Mouse (Mus musculus) cerebellum, adult 2 months (tissue): ENCODE results near the gene Slamf9. TPM values are rescaled to one million over a fixed set of nuclear protein-coding genes. Genes with fewer than 3 reads are reported as not detected.
A peak's percentile ranks its signal among the peaks of the same experiment; 100 is the strongest.

ENCODE experiments used
- DNase-seq, 2 experiments: peaks; one replicate each; pipeline ENCODE4 v3.0.0; 2021
- H3K27ac ChIP-seq: fragments of 200-500 bp; 2 replicates; pipeline ENCODE4 v1.5.1; 2012; ENCODE audit warnings: low read length, control low read depth, inconsistent platforms; ENCODE audit not compliant: insufficient read depth
- H3K27me3 ChIP-seq: fragments of 200-500 bp; 2 replicates; pipeline ENCODE4 v1.6.1; 2012; ENCODE audit warnings: inconsistent platforms, mild to moderate bottlenecking, low read length, moderate library complexity; ENCODE audit not compliant: control insufficient read depth, insufficient read depth
- H3K4me1 ChIP-seq: fragments of 200-500 bp; 2 replicates; pipeline ENCODE4 v1.6.1; 2011; ENCODE audit warnings: low read length; ENCODE audit not compliant: control insufficient read depth, insufficient read depth
- H3K4me3 ChIP-seq: fragments of 200-500 bp; replicated peaks from 2 replicates; pipeline ENCODE3; 2011; ENCODE audit warnings: mild to moderate bottlenecking, low read depth, low read length, control low read depth; ENCODE audit not compliant: insufficient read depth
- CTCF ChIP-seq: fragments of 200-500 bp; IDR thresholded peaks from 2 replicates; pipeline ENCODE4 v1.5.1; 2011; ENCODE audit warnings: low read depth, mild to moderate bottlenecking, control low read depth, low read length, moderate library complexity, borderline replicate concordance; ENCODE audit not compliant: insufficient read depth
- POLR2A ChIP-seq: fragments of 200-500 bp; IDR thresholded peaks from 2 replicates; pipeline ENCODE4 v1.6.1; 2011; ENCODE audit warnings: low read length, control low read depth, borderline replicate concordance; ENCODE audit not compliant: insufficient read depth
- WGBS: fragments of 180-500 bp; shearing (Covaris S2); methylation state at CpG from one replicate; pipeline ENCODE4 v1.1.7; 2018; 5-methylcytosine and 5-hydroxymethylcytosine counted together
- polyA plus RNA-seq: library from polyadenylated mRNA; depleted of rRNA; stranded (reverse); fragments of >200 nt; gene quantifications from 2 replicates; pipeline ENCODE4 v1.2.3, GENCODE M21; 2012; rRNA removed

Slamf9 gene
- polyA plus RNA-seq, 1 experiment, result 0.87 TPM

- no peak for TF ChIP-seq POLR2A
- no peak for TF ChIP-seq CTCF
- 6% methylated on average over 28 of the region's 28 CpGs for WGBS
- Histone ChIP-seq H3K27me3 (peaks cover 2% of the 10 kb centered on the region; the same call in 1 of the 2 replicates), H3K4me1 (no peaks in the 10 kb centered on the region), H3K27ac (no peak within 1 kb of the TSS), H3K4me3 (peak within 1 kb of the TSS; percentile 18)
- peak in 1 of 2 experiments; percentile 30 for DNase-seq
These were observed 45.6 kb downstream of the Slamf9 start, which contains the start of gene Cfap45 for GRCm38 (mm10) chr1:172520576-172521440. Cfap45 (plus strand) TSS chr1:172520801.

- Histone ChIP-seq H3K4me1 (no peaks in the 10 kb centered on the region), H3K27me3 (peaks cover 2% of the 10 kb centered on the region; the same call in 1 of the 2 replicates), H3K27ac (no peak overlapping the region), H3K4me3 (no peak overlapping the region)
- TF ChIP-seq POLR2A (no peak), CTCF (no peak)
- WGBS, result 79% methylated on average over 7 of the region's 7 CpGs
- no peak for DNase-seq
These were observed 47.4 kb downstream of the Slamf9 start for GRCm38 (mm10) chr1:172522524-172522923.

- Histone ChIP-seq H3K4me3 (no peak overlapping the region), H3K4me1 (no peaks in the 10 kb centered on the region), H3K27me3 (peaks cover 2% of the 10 kb centered on the region; the same call in 1 of the 2 replicates), H3K27ac (no peak overlapping the region)
- DNase-seq, result no peak
- WGBS, result 41% methylated on average over 12 of the region's 12 CpGs
- no peak for TF ChIP-seq CTCF
- TF ChIP-seq POLR2A, result no peak
These were observed 48.5 kb downstream of the Slamf9 start for GRCm38 (mm10) chr1:172523699-172524101.

- 41% methylated on average over 15 of the region's 15 CpGs for WGBS
- Histone ChIP-seq H3K27me3 (peaks cover 2% of the 10 kb centered on the region; the same call in 1 of the 2 replicates), H3K27ac (no peak overlapping the region), H3K4me3 (no peak overlapping the region), H3K4me1 (no peaks in the 10 kb centered on the region)
- DNase-seq, result no peak
- TF ChIP-seq CTCF (no peak), POLR2A (no peak)
These were observed 50.0 kb downstream of the Slamf9 start for GRCm38 (mm10) chr1:172525027-172525764.

- H3K4me3 ChIP-seq, result no peak overlapping the region
- H3K27ac ChIP-seq, result no peak overlapping the region
- no peaks in the 10 kb centered on the region for H3K27me3 ChIP-seq
- TF ChIP-seq CTCF, result no peak
- TF ChIP-seq POLR2A, result no peak
- no peak for DNase-seq
- no peaks in the 10 kb centered on the region for H3K4me1 ChIP-seq
- WGBS, result 65% methylated on average over 7 of the region's 7 CpGs
These were observed 50.8 kb downstream of the Slamf9 start for GRCm38 (mm10) chr1:172525971-172526370.

- H3K4me1 ChIP-seq, result no peaks in the 10 kb centered on the region
- no peaks in the 10 kb centered on the region for H3K27me3 ChIP-seq
- H3K27ac ChIP-seq, result no peak overlapping the region
- H3K4me3 ChIP-seq, result no peak overlapping the region
- TF ChIP-seq POLR2A (no peak), CTCF (no peak)
- WGBS, result 57% methylated on average over 23 of the region's 23 CpGs
- no peak for DNase-seq
These were observed 51.4 kb downstream of the Slamf9 start for GRCm38 (mm10) chr1:172526380-172527081.

- Histone ChIP-seq H3K27ac (no peak overlapping the region), H3K4me3 (no peak overlapping the region), H3K27me3 (no peaks in the 10 kb centered on the region), H3K4me1 (no peaks in the 10 kb centered on the region)
- DNase-seq, result no peak
- WGBS, result 91% methylated on average over 10 of the region's 10 CpGs
- TF ChIP-seq POLR2A, result no peak
- TF ChIP-seq CTCF, result no peak
These were observed 52.3 kb downstream of the Slamf9 start for GRCm38 (mm10) chr1:172527431-172527830.

Other genes starting within 250 kb of the Slamf9 start
- 0.03 TPM in 1 of 2 replicates, not detected in the other for gene Atp1a4, start 216.9 kb upstream of the Slamf9 start, polyA plus RNA-seq
- 254 and 269 TPM in 2 replicates for gene Igsf8, start 213.7 kb upstream of the Slamf9 start, polyA plus RNA-seq
- 535 and 584 TPM in 2 replicates for gene Atp1a2, start 177.3 kb upstream of the Slamf9 start, polyA plus RNA-seq
- 116 and 130 TPM in 2 replicates for gene Kcnj9, start 146.0 kb upstream of the Slamf9 start, polyA plus RNA-seq
- gene Kcnj10, start 134.1 kb upstream of the Slamf9 start, polyA plus RNA-seq, result 141 and 174 TPM in 2 replicates
- 7.5 and 7.9 TPM in 2 replicates for gene Pigm, start 98.8 kb upstream of the Slamf9 start, polyA plus RNA-seq
- gene Igsf9, start 6.4 kb downstream of the Slamf9 start, polyA plus RNA-seq, result 1.9 and 2.2 TPM in 2 replicates
- 12.9 and 13.0 TPM in 2 replicates for gene Tagln2, start 24.7 kb downstream of the Slamf9 start, polyA plus RNA-seq
- gene Cfap45, start 45.4 kb downstream of the Slamf9 start, polyA plus RNA-seq, result 1.00 and 1.0 TPM in 2 replicates
- gene Vsig8, start 80.6 kb downstream of the Slamf9 start, polyA plus RNA-seq, result 0.46 and 0.65 TPM in 2 replicates
- 0.07 and 0.10 TPM in 2 replicates for gene Slamf8, start 115.2 kb downstream of the Slamf9 start, polyA plus RNA-seq
- 0.10 TPM in 1 of 2 replicates, not detected in the other for gene Fcrl6, start 127.2 kb downstream of the Slamf9 start, polyA plus RNA-seq
- 14.8 and 16.2 TPM in 2 replicates for gene Dusp23, start 157.6 kb downstream of the Slamf9 start, polyA plus RNA-seq
- gene Crp, start 222.7 kb downstream of the Slamf9 start, polyA plus RNA-seq, result not detected in 2 replicates